Mouse (Mus musculus) neural tube, embryonic 12.5 days (tissue): ENCODE measurements at regions not wholly inside any gene's neighbourhood (a gene's known extent, or its start where the extent isn't known, plus 50 kb on each side); places are given as distances from the start of the nearest gene placed in this dataset.
"Not testable (repeated sequence)": the region's sequence is repeated elsewhere in the genome, so short reads cannot be mapped to it uniquely, and the experiment has no call there.

Experiments
- ATAC-seq: fragments of 200-750 bp; cut with Nextera tagmentation; 2 replicates; pipeline ENCODE4 v1.8.0; 2017; ENCODE audit warnings: low read depth, mild to moderate bottlenecking, moderate TSS enrichment, moderate library complexity; ENCODE audit not compliant: low FRiP score
- H3K27ac ChIP-seq: fragments of 300-500 bp; sonication (generic); 2 replicates; pipeline ENCODE4 v1.5.1; 2016
- H3K27me3 ChIP-seq: fragments of 300-500 bp; sonication (generic); replicated peaks from 2 replicates; pipeline ENCODE4 v1.6.1; 2016; ENCODE audit warnings: mild to moderate bottlenecking
- H3K36me3 ChIP-seq: fragments of 300-500 bp; sonication (generic); 2 replicates; pipeline ENCODE4 v1.6.1; 2016; ENCODE audit warnings: mild to moderate bottlenecking
- H3K4me1 ChIP-seq: fragments of 300-500 bp; sonication (generic); 2 replicates; pipeline ENCODE4 v1.6.1; 2016
- H3K4me2 ChIP-seq: fragments of 300-500 bp; sonication (generic); replicated peaks from 2 replicates; pipeline ENCODE4 v1.6.1; 2016; ENCODE audit warnings: mild to moderate bottlenecking
- H3K4me3 ChIP-seq: fragments of 300-500 bp; sonication (generic); 2 replicates; pipeline ENCODE4 v1.5.1; 2016
- H3K9ac ChIP-seq: fragments of 300-500 bp; sonication (generic); 2 replicates; pipeline ENCODE4 v1.6.1; 2016; ENCODE audit warnings: mild to moderate bottlenecking
- H3K9me3 ChIP-seq: fragments of 300-500 bp; sonication (generic); 2 replicates; pipeline ENCODE4 v1.6.1; 2016; ENCODE audit warnings: mild to moderate bottlenecking
- WGBS: fragments of 180-500 bp; shearing (Covaris S2); methylation state at CpG from one replicate; pipeline ENCODE4 v1.1.7; 2016; 5-methylcytosine and 5-hydroxymethylcytosine counted together

DNA sequence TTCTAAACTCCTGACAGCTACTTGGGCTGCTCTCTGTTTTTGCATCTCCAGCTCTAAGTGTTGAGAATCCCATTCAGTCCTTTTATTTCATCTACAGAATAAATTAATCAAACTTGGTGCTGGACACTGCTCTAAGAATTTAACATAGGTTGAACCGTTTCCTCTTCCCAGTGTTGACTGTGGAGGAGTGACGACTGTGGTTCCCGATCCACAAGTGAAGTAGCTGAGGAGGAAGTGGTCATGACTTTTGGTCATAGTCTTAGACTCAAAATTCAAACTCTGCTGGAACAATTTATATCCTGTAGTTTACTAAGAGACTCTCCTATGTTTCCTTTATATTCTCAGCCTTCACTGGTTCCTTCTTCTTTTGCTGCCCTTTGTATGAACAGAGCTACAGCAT lies 432.6 kb upstream of the Id2 start:
- Histone ChIP-seq H3K4me2 (no peak overlapping the region), H3K27me3 (no peaks in the 10 kb centered on the region), H3K4me3 (no peak overlapping the region), H3K9me3 (no peaks in the 10 kb centered on the region), H3K27ac (no peak overlapping the region), H3K4me1 (no peaks in the 10 kb centered on the region), H3K9ac (no peak overlapping the region), H3K36me3 (no peaks in the 10 kb centered on the region)
- ATAC-seq, result no peak
- WGBS, result 92% methylated on average over 3 of the region's 3 CpGs

DNA sequence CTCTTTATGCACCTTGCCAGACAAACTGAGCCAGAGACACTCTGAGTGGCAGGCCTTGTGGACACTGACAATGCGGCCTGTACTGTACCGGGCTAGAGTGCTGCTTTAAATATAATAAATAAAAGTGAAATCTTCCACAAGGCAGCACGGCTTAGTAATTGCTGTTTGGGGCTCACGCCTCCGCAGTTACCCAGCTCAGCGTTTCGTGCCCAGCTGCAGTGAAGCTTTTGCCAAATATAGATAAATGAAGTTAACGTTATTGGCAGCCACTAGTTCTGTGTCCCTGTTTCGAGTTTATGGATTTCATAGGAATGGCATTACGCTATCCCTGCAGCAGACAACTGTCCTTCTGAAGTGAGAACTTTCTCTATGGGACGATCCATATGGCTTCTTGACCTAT lies 429.7 kb upstream of the Id2 start:
- Histone ChIP-seq H3K9me3 (no peaks in the 10 kb centered on the region), H3K36me3 (no peaks in the 10 kb centered on the region), H3K4me1 (no peaks in the 10 kb centered on the region), H3K4me2 (no peak overlapping the region), H3K27ac (no peak overlapping the region), H3K27me3 (no peaks in the 10 kb centered on the region), H3K4me3 (no peak overlapping the region), H3K9ac (no peak overlapping the region)
- ATAC-seq, result no peak
- WGBS, result 92% methylated on average over 11 of the region's 11 CpGs

DNA sequence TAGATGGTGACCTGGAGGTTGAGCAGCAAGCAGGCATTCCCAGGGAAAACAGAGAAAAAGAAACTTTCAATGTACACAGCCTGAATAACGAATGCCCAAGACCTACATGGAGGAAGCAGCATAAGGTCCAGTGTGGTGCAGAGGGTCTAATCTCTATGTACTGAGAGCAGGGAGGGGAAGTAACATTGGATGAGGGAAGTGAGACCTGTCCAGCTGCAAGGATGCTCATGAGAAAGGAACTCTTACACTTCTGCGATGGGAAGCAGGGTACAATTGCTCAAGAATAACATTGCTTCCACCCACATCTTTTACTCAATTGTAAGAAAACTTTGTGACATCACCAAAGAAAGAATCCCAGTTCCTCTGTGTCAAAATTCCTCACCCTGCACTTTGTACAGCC lies 419.8 kb upstream of the Id2 start:
- Histone ChIP-seq H3K27ac (no peak overlapping the region), H3K27me3 (no peaks in the 10 kb centered on the region), H3K4me3 (no peak overlapping the region), H3K4me2 (no peak overlapping the region), H3K4me1 (no peaks in the 10 kb centered on the region), H3K9ac (no peak overlapping the region), H3K9me3 (no peaks in the 10 kb centered on the region), H3K36me3 (no peaks in the 10 kb centered on the region)
- ATAC-seq, result no peak
- WGBS, result 87% methylated on average over 2 of the region's 2 CpGs

DNA sequence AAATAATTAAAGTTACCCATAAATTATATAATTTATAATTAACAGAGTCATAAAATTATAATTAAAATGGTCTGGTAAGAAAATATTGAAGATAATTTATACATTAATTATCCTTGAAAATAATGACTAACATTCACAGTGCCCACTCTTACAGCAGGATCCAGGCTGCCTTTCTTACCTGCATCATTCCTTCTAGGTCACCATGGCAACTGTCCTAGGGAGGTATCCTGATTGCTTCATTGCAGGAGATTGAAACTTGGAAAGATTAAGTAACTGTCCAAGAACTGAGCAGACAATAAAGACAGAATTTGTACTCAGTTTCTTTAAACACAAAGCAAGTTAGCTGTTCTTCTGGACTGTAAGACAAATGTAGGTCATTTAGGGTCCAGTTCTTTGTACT lies 416.7 kb upstream of the Id2 start:
- Histone ChIP-seq H3K36me3 (no peaks in the 10 kb centered on the region), H3K4me1 (no peaks in the 10 kb centered on the region), H3K27me3 (no peaks in the 10 kb centered on the region), H3K9me3 (no peaks in the 10 kb centered on the region), H3K4me2 (no peak overlapping the region), H3K4me3 (no peak overlapping the region), H3K9ac (no peak overlapping the region), H3K27ac (no peak overlapping the region)
- ATAC-seq, result no peak

DNA sequence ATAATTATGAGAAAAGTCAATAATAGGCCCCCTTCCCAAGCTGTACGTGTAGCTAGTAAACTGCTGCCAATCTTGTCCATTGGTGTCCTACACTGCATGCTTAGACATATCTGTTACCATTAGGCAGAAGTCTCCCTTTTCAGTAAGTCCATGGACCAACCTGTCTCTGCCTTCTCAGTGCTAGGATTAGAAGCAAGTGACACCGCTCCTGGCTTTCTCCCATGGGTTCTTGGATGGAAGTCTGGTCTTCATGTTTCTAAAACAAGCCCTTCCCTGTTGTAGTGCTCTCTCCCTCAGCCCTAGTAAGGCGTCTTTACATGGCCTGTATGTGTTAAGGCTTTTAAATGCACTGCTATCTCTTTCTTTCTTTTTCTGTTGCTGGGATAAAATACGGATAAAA lies 412.7 kb upstream of the Id2 start:
- WGBS, result 88% methylated on average over 4 of the region's 4 CpGs
- ATAC-seq, result no peak
- H3K36me3 ChIP-seq, result no peaks in the 10 kb centered on the region

DNA sequence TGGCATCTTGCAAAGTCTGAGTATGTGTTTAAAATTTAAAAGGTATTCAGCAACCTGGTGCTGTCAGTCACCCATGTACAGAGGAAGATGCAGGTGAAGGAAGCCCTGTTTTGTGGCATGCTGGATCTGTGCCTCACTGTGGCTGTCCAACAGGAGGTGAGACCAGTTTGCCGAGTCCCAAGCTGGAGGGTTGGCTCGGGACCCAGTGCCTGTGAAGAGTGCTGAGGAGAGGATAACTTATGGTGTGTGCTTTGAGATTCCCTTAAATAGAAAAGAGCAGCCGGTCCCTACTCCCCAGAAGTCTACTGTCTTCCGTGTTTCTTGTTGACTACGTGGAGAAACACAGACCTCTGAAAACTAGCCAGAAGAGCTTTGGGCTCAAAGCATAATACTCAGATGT lies 396.3 kb upstream of the Id2 start:
- Histone ChIP-seq H3K4me1 (no peaks in the 10 kb centered on the region), H3K4me3 (no peak overlapping the region), H3K27me3 (no peaks in the 10 kb centered on the region), H3K9ac (no peak overlapping the region), H3K27ac (no peak overlapping the region), H3K4me2 (no peak overlapping the region), H3K36me3 (no peaks in the 10 kb centered on the region), H3K9me3 (no peaks in the 10 kb centered on the region)
- ATAC-seq, result no peak
- 87% methylated on average over 5 of the region's 5 CpGs for WGBS

More for the DNA sequence above, 412.7 kb upstream of the Id2 start:
- Histone ChIP-seq H3K9ac (no peak overlapping the region), H3K4me2 (no peak overlapping the region), H3K9me3 (peaks cover 3% of the 10 kb centered on the region; the same call in 1 of the 2 replicates), H3K27me3 (no peaks in the 10 kb centered on the region), H3K27ac (no peak overlapping the region), H3K4me3 (no peak overlapping the region), H3K4me1 (no peaks in the 10 kb centered on the region)

DNA sequence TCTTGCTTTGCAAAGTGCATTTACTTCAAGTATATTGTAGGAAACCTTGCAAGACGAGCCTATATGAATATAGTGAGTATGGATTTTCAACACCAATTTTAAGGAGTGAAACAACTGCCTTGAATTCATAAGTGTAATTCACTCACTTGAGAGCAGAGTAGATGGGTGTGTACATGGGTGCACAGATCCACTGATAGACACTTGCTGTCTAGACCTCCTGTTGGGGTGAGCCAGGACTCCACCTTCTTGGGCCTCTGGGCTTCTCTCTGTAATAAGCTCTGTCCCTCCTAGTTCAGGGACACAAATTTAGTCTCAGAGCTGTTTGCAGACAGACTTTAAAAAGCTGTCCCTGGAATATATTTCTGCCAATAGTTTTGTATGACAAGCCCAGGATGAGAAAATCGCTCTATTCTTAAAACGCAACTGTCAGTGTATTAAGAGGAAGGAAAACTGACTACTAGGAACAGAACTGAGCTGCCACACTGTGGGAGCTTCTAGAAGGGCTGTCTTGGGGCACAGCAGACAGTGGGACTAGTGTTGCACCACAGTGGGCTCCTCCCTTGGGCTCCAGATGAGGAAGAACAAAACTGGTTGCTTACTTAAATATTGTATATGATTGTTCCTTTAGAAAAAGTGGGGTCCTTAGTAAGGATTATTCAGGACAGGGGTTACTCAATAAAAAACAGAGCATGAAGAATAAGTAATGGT lies 395.7 kb upstream of the Id2 start:
- WGBS, result 87% methylated on average over 3 of the region's 3 CpGs
- ATAC-seq, result no peak
- no peaks in the 10 kb centered on the region for H3K9me3 ChIP-seq
- no peak overlapping the region for H3K4me3 ChIP-seq
- H3K4me2 ChIP-seq, result no peak overlapping the region
- no peaks in the 10 kb centered on the region for H3K27me3 ChIP-seq
- H3K36me3 ChIP-seq, result no peaks in the 10 kb centered on the region
- H3K9ac ChIP-seq, result no peak overlapping the region
- H3K27ac ChIP-seq, result no peak overlapping the region
- H3K4me1 ChIP-seq, result no peaks in the 10 kb centered on the region

DNA sequence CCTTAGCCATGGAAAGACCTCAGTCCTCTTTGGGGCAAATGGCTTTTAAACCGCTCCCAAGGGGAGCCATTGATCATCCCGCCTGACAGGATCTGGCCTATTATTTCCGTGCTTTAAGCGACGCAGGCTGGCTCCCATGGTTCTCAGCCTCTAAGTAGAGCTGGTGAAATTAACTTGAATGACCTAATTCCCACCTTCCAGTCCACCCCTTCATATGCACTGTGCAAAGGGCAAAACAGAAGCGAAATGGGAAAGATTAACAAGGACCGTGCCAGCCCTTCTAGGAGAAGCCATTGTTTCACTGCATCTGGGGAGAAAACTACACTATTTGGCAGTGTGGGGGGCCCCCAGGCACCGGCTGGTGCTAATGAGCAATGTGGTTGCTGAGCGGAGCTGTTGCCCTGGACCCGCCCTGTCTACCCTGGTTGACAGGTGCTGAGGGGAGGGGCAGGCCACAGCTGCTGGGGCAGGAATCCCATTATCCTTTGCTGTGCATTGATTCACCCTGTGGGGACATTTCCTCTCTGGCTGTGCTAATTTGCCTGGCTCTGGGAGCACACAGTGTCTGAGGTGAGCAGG lies 378.3 kb upstream of the Id2 start:
- no peaks in the 10 kb centered on the region for H3K27me3 ChIP-seq
- peak; percentile 95 for ATAC-seq
- 0 out of 2 replicates have a peak overlapping the region, but pooled peaks have one; percentile 26 for H3K9ac ChIP-seq
- H3K9me3 ChIP-seq, result no peaks in the 10 kb centered on the region
- peak overlapping the region; percentile 59; the same call in 1 of the 2 replicates for H3K27ac ChIP-seq
- WGBS, result under 1% methylated on average over 10 of the region's 10 CpGs
- H3K4me3 ChIP-seq, result no peak overlapping the region
- H3K4me2 ChIP-seq, result peak overlapping the region; percentile 45
- H3K36me3 ChIP-seq, result no peaks in the 10 kb centered on the region
- peaks cover 19% of the 10 kb centered on the region for H3K4me1 ChIP-seq

DNA sequence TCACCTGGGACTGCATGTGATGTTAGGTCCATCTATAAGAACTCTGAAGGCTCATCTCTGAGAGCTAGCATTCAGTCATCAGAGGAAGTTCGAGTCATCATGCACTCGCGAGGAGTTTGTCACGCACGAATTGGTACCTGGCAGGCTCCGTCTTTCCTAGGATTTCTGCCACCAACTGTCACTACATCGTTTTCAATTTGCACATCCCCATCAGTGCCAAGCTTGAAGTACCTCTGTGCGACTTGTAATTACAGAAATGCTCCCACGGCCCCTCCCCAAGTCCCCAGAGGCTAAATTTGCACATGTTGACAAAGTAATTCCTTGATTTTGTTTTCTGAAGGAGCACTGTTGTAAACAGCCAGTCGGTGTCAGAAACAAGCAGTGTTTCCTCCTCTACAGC lies 372.2 kb upstream of the Id2 start:
- Histone ChIP-seq H3K9me3 (no peaks in the 10 kb centered on the region), H3K27me3 (no peaks in the 10 kb centered on the region), H3K36me3 (no peaks in the 10 kb centered on the region), H3K9ac (no peak overlapping the region), H3K4me1 (no peaks in the 10 kb centered on the region), H3K4me2 (no peak overlapping the region), H3K27ac (no peak overlapping the region), H3K4me3 (no peak overlapping the region)
- 83% methylated on average over 10 of the region's 10 CpGs for WGBS
- no peak for ATAC-seq

DNA sequence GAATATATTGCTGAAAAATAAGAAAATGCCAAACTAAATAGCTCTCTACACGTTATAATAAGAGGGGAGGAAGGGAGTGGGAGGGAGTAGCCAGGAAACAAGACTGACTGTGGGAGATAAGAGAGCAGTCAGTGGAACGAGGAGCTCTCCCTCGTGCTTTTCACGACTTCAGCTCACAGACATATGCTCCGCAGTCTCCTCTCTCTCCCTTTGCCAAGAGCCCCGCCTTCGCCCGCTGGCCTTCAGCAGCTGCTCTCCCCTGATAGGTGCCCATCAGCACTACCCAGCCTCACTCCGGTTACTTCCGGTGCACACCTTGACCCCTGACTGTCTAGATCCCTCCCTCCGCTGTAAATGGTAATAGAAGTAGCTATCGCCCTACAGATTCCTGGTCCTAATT lies 370.8 kb upstream of the Id2 start:
- WGBS, result 80% methylated on average over 12 of the region's 12 CpGs
- no peaks in the 10 kb centered on the region for H3K4me1 ChIP-seq
- H3K27ac ChIP-seq, result no peak overlapping the region
- H3K4me3 ChIP-seq, result no peak overlapping the region
- ATAC-seq, result no peak
- H3K27me3 ChIP-seq, result no peaks in the 10 kb centered on the region
- H3K36me3 ChIP-seq, result no peaks in the 10 kb centered on the region
- no peaks in the 10 kb centered on the region for H3K9me3 ChIP-seq
- H3K4me2 ChIP-seq, result no peak overlapping the region
- no peak overlapping the region for H3K9ac ChIP-seq

DNA sequence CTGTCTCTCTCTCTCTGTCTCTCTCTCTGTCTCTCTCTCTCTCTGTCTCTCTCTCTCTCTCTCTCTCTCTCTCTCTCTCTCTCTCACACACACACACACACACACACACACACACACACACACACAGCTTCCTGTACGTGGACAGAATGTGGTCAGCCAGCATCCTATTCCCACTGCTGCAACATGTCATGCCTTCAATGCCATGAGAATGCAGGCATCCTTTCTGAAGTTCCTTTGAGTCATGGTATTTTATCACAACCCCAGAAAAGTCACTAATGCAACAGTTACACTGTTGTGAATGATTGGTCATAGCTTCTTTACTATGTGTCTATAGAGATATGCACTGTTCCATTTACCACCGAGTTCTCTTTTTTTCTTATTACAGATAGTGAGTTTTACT lies 365.8 kb upstream of the Id2 start:
- H3K9ac ChIP-seq, H3K27ac ChIP-seq, H3K9me3 ChIP-seq, H3K4me3 ChIP-seq, ATAC-seq, H3K27me3 ChIP-seq, H3K4me1 ChIP-seq, H3K4me2 ChIP-seq, H3K36me3 ChIP-seq: not testable (repeated sequence)
- 89% methylated on average over 2 of the region's 2 CpGs for WGBS

DNA sequence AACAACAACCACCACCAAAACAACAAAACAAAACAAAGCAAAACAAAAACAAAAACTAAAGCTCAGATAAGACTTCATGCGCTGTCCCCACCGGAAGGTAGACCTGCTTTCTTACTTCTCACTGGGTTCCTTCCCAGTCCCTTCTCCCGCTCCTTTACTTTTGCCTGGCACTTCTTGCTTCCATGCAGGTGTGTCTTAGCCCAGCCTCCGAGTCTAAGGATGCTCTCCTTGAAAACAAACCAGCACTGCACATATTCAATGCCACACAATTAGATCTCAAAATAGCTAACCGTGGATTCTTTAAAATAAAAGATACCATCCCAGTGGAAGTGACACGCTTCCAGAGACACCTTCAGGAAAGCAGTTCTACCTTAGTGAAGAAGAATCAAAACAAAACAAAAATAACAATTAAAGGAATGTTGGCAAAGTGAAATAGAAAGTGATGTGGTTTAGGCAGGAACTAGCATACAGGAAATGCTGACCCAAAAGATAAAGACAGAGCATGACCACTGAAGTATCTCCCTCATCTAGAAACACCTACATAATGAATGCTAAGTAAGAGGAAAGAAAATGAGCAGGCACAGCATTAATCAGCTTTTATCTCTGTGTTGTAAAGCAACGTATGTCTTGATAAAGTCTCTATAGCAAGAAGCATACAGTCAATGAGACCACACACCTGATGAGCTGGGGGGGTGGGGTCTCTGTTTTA lies 358.5 kb upstream of the Id2 start:
- H3K4me2 ChIP-seq, result no peak overlapping the region
- no peak overlapping the region for H3K4me3 ChIP-seq
- no peaks in the 10 kb centered on the region for H3K9me3 ChIP-seq
- no peaks in the 10 kb centered on the region for H3K27me3 ChIP-seq
- H3K36me3 ChIP-seq, result no peaks in the 10 kb centered on the region
- peaks cover 7% of the 10 kb centered on the region; the same call in 1 of the 2 replicates for H3K4me1 ChIP-seq
- 93% methylated on average over 7 of the region's 7 CpGs for WGBS
- no peak overlapping the region for H3K9ac ChIP-seq
- H3K27ac ChIP-seq, result no peak overlapping the region
- ATAC-seq, result no peak
